9 mouse cellular contexts compared by ENCODE assay signal in genomic region chr2:20672803-20673603, GRCm38 (mm10).
DNase-seq lines count a peak whose midpoint lies in the region; ATAC-seq lines count a peak whose summit lies in the region.
"Had no signal": no experiment of that assay in that cellular context is flagged by ENCODE, and none has a peak within 500 bp of the region (broad histone marks: within the 10 kb centered on the region; RNA-seq: fewer than 3 reads in every experiment).

No protein-coding gene starts in this region.

- no peak overlapping the region for H3K4me2 ChIP-seq in heart, embryonic 11.5 days
- H3K4me2 ChIP-seq in forebrain, embryonic 16.5 days (ENCODE audit: low read length), result no peak overlapping the region
- no peak overlapping the region for H3K4me2 ChIP-seq in intestine, embryonic 15.5 days (replicated peaks)
- no peak overlapping the region for H3K4me2 ChIP-seq in midbrain, embryonic 15.5 days

- no peaks in the 10 kb centered on the region for H3K27me3 ChIP-seq in heart, embryonic 11.5 days (ENCODE audit: control insufficient read depth, insufficient read depth, low read length)
- H3K27me3 ChIP-seq in forebrain, embryonic 16.5 days (replicated peaks; ENCODE audit: control insufficient read depth, insufficient read depth, low read length), result no peaks in the 10 kb centered on the region
- H3K27me3 ChIP-seq in intestine, embryonic 15.5 days (replicated peaks), result no peaks in the 10 kb centered on the region
- no peaks in the 10 kb centered on the region for H3K27me3 ChIP-seq in midbrain, embryonic 15.5 days (replicated peaks)
- H3K27me3 ChIP-seq: megakaryocyte, embryonic 14.5 days had no signal

- no peak overlapping the region for H3K9ac ChIP-seq in heart, embryonic 11.5 days (ENCODE audit: low read depth, low read length)
- no peak overlapping the region for H3K9ac ChIP-seq in forebrain, embryonic 16.5 days (replicated peaks; ENCODE audit: low read depth, low read length)
- H3K9ac ChIP-seq in intestine, embryonic 15.5 days, result no peak overlapping the region
- no peak overlapping the region for H3K9ac ChIP-seq in midbrain, embryonic 15.5 days

- 68% methylated on average over 9 of the region's 9 CpGs for WGBS in heart, embryonic 11.5 days (ENCODE audit: insufficient replicate concordance)
- 66% methylated on average over 9 of the region's 9 CpGs for WGBS in forebrain, embryonic 16.5 days
- WGBS in intestine, embryonic 15.5 days, result 66% methylated on average over 9 of the region's 9 CpGs
- 69% methylated on average over 9 of the region's 9 CpGs for WGBS in midbrain, embryonic 15.5 days

- no peaks in the 10 kb centered on the region for H3K4me1 ChIP-seq in heart, embryonic 11.5 days (ENCODE audit: control insufficient read depth, insufficient read depth, low read length)
- H3K4me1 ChIP-seq in forebrain, embryonic 16.5 days (replicated peaks; ENCODE audit: control insufficient read depth, insufficient read depth, low read length), result no peaks in the 10 kb centered on the region
- no peaks in the 10 kb centered on the region for H3K4me1 ChIP-seq in intestine, embryonic 15.5 days (replicated peaks)
- H3K4me1 ChIP-seq in midbrain, embryonic 15.5 days, result no peaks in the 10 kb centered on the region
- H3K4me1 ChIP-seq: megakaryocyte, embryonic 14.5 days had no signal

- no peak overlapping the region for H3K27ac ChIP-seq in heart, embryonic 11.5 days (ENCODE audit: low read depth, low read length)
- no peak overlapping the region for H3K27ac ChIP-seq in forebrain, embryonic 16.5 days (ENCODE audit: low read length)
- no peak overlapping the region for H3K27ac ChIP-seq in intestine, embryonic 15.5 days
- H3K27ac ChIP-seq in midbrain, embryonic 15.5 days, result no peak overlapping the region

- no peaks in the 10 kb centered on the region for H3K36me3 ChIP-seq in heart, embryonic 11.5 days (ENCODE audit: control insufficient read depth, insufficient read depth, low read length)
- H3K36me3 ChIP-seq in forebrain, embryonic 16.5 days (ENCODE audit: control insufficient read depth, insufficient read depth), result no peaks in the 10 kb centered on the region
- H3K36me3 ChIP-seq in intestine, embryonic 15.5 days, result no peaks in the 10 kb centered on the region
- no peaks in the 10 kb centered on the region for H3K36me3 ChIP-seq in midbrain, embryonic 15.5 days (replicated peaks)

- peak; percentile 83 for DNase-seq in heart, adult 11 months
- DNase-seq in cerebellum, adult 11 months, result peak; percentile 22
- peak; percentile 52 to 68 for DNase-seq in left cerebral cortex, postnatal 10 days (ENCODE audit: extremely low spot score in 1 of 2, low spot score in 2 of 2)
- DNase-seq in thymus, postnatal 25 days, result peak; percentile 9

- no peak for ATAC-seq in heart, embryonic 11.5 days (replicated peaks; ENCODE audit: insufficient number of reproducible peaks, low FRiP score, low TSS enrichment)
- ATAC-seq in forebrain, embryonic 16.5 days, result peak; percentile 78
- peak; percentile 46 for ATAC-seq in intestine, embryonic 15.5 days
- peak; percentile 85 for ATAC-seq in midbrain, embryonic 15.5 days (replicated peaks)

- intact Hi-C loops in left cerebral cortex, postnatal 10 days (cut with DNase I), result no loop called here

- no peak overlapping the region for H3K4me3 ChIP-seq in heart, embryonic 11.5 days (ENCODE audit: low read depth, low read length)
- no peak overlapping the region for H3K4me3 ChIP-seq in forebrain, embryonic 16.5 days (replicated peaks; ENCODE audit: low read length)
- H3K4me3 ChIP-seq in intestine, embryonic 15.5 days (replicated peaks), result no peak overlapping the region
- no peak overlapping the region for H3K4me3 ChIP-seq in midbrain, embryonic 15.5 days
- H3K4me3 ChIP-seq: megakaryocyte, embryonic 14.5 days had no signal

- H3K9me3 ChIP-seq in heart, embryonic 11.5 days (replicated peaks; ENCODE audit: control insufficient read depth, low read length), result no peaks in the 10 kb centered on the region
- H3K9me3 ChIP-seq in forebrain, embryonic 16.5 days (ENCODE audit: control insufficient read depth, low read length), result no peaks in the 10 kb centered on the region
- H3K9me3 ChIP-seq in intestine, embryonic 15.5 days, result no peaks in the 10 kb centered on the region
- H3K9me3 ChIP-seq in midbrain, embryonic 15.5 days, result no peaks in the 10 kb centered on the region

Comparison
In these comparisons a context has a peak if more than half of its experiments do, and no peak if none do; other contexts are left out.
1. DNase-seq: peak in every context shown above with its lines; median percentile 83 in heart, adult 11 months; 60 in left cerebral cortex, postnatal 10 days; 22 in cerebellum, adult 11 months; 9 in thymus, postnatal 25 days.